Mouse (Mus musculus): ENCODE results near the gene Olfr807. TPM values are rescaled to one million over a fixed set of nuclear protein-coding genes. Genes with fewer than 3 reads are reported as not detected.

Gene Olfr807
- polyA plus RNA-seq (2015; fragmentation: Nextera tagmentation; extraction: Ambion mirVana): not detected in 2 replicates

DNA sequence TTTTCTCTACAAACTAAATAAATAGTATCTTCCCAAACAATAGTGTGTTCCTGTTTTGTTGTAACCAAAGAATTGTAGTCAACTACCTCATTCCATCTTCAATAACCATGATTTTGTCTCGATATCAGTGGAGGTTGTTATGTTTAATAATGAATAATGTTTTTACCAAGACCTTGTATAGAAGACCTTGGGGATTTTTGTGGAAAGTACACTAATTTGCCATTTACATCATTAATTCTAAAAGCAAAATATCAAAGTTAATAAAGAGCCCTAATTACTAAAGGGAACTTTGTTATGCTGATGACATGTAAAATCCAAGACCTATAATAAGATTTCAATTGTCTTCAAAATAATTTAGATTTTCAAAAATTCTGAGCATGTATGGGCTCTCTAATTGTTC, at the start of gene Olfr807:
Gene Olfr807 (minus strand): TSS at position 101 of the 400 bp plus-strand sequence.
- no peak for DNase-seq (ENCODE audit: low spot score)

DNA sequence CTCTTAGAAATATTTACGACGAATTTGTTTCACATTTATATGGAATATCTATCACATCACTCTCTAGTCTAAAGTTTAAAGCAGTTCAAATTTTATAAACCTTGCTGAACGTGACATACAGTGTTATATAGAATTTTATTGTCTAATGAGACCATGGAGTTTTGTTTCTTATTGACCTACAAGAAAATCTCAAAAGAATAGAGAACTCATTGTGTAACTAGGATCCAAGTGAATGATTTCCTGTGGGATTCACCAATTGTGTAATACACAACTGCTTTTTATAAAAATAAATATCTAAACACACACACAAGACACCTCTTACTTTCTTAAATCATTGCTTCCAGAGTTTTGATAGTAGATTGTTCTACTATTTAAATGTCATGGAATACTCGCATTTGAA, 46.7 kb upstream of the Olfr807 start, which contains the start of gene Olfr811:
Gene Olfr811 (minus strand): TSS at position 101 of the 400 bp plus-strand sequence.
- no peak for DNase-seq (ENCODE audit: low spot score)

- no peak for DNase-seq (ENCODE audit: low spot score)
Observed at GRCm38 (mm10) chr10:129794817-129795216, 37.2 kb upstream of the Olfr807 start, which contains the start of gene Olfr810. Olfr810 (minus strand) TSS chr10:129794917.

- no peak for DNase-seq (ENCODE audit: low spot score)
Observed at GRCm38 (mm10) chr10:129778123-129778522, 20.5 kb upstream of the Olfr807 start.

DNA sequence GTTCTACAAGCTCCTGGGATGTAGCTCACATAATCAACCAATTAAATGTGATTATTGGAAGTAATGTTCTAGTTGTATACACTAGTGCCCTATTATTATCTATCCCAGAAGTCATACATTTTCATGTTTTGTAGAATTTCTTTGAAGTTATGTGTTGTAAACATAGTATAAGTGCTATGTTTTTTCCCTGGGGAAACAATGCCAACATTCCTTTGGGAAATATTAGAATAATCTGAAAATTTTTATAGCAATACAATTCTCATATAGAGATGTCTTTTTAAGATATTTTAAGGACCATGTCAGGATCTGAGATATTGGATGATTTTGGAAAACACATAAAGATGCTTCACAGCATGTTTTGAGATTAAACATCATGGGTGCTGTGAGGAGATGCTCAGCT, 16.7 kb upstream of the Olfr807 start, which contains the start of gene Olfr809:
Gene Olfr809 (plus strand): TSS at position 301 of the 400 bp plus-strand sequence.
- no peak for DNase-seq (ENCODE audit: low spot score)

DNA sequence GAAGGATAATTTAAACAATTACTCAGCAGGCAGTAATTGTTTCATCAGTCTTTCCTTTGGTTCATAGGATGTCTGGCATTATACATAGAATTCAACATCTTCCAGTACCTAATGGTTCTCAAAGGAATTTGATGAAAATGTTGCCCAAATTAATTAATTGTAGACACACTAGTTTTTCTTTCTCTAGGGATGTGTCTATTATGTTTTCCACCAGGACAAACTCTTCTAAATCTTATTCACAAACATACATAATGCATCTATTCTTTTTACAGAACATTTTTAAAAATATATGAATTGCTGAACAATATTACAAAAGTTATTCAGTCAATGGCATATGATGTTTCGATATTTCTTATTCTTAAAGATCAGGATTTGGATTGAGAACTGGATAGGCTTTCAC, 7.6 kb upstream of the Olfr807 start, which contains the start of gene Olfr808:
Gene Olfr808 (plus strand): TSS at position 301 of the 400 bp plus-strand sequence.
- DNase-seq (ENCODE audit: low spot score): no peak

GRCm38 (mm10) chr10:129741821-129742220, 15.8 kb downstream of the Olfr807 start, which contains the start of gene Olfr806:
Olfr806 (minus strand) TSS chr10:129741921.
- DNase-seq (ENCODE audit: low spot score): no peak

GRCm38 (mm10) chr10:129729275-129729674, 28.3 kb downstream of the Olfr807 start, which contains the start of gene Olfr805:
Olfr805 (minus strand) TSS chr10:129729375.
- DNase-seq (ENCODE audit: low spot score): no peak

Small RNAs within 50 kb of the gene (microRNA-seq; reads per million reads assigned to microRNA genes)
- gene Gm24485 (ENCODE audit: borderline number of aligned reads): not detected

Other genes with a start within 250 kb of the Olfr807 start
- gene Olfr791, start 236.0 kb downstream of the Olfr807 start, polyA plus RNA-seq (2015; fragmentation: Nextera tagmentation; extraction: Ambion mirVana): not detected in 2 replicates
- not detected in 2 replicates for gene Olfr792, start 218.6 kb downstream of the Olfr807 start, polyA plus RNA-seq (2015; fragmentation: Nextera tagmentation; extraction: Ambion mirVana)
- gene Olfr794, start 190.1 kb downstream of the Olfr807 start, polyA plus RNA-seq (2015; fragmentation: Nextera tagmentation; extraction: Ambion mirVana): not detected in 2 replicates
- gene Olfr796, start 145.2 kb downstream of the Olfr807 start, polyA plus RNA-seq (2015; fragmentation: Nextera tagmentation; extraction: Ambion mirVana): not detected in 2 replicates
- not detected in 2 replicates for gene Olfr798, start 129.9 kb downstream of the Olfr807 start, polyA plus RNA-seq (2015; fragmentation: Nextera tagmentation; extraction: Ambion mirVana)
- gene Olfr799, start 120.3 kb downstream of the Olfr807 start, polyA plus RNA-seq (2015; fragmentation: Nextera tagmentation; extraction: Ambion mirVana): not detected in 2 replicates
- not detected in 2 replicates for gene Olfr800, start 100.1 kb downstream of the Olfr807 start, polyA plus RNA-seq (2015; fragmentation: Nextera tagmentation; extraction: Ambion mirVana)
- gene Olfr801, start 83.9 kb downstream of the Olfr807 start, polyA plus RNA-seq (2015; fragmentation: Nextera tagmentation; extraction: Ambion mirVana): not detected in 2 replicates
- gene Olfr802, start 69.6 kb downstream of the Olfr807 start, polyA plus RNA-seq (2015; fragmentation: Nextera tagmentation; extraction: Ambion mirVana): 0.05 and 0.09 TPM in 2 replicates
- not detected in 2 replicates for gene Olfr803, start 63.5 kb downstream of the Olfr807 start, polyA plus RNA-seq (2015; fragmentation: Nextera tagmentation; extraction: Ambion mirVana)
- gene Olfr804, start 54.6 kb downstream of the Olfr807 start, polyA plus RNA-seq (2015; fragmentation: Nextera tagmentation; extraction: Ambion mirVana): not detected in 2 replicates
- gene Olfr805, start 28.4 kb downstream of the Olfr807 start, polyA plus RNA-seq (2015; fragmentation: Nextera tagmentation; extraction: Ambion mirVana): not detected in 2 replicates
- not detected in 2 replicates for gene Olfr806, start 15.9 kb downstream of the Olfr807 start, polyA plus RNA-seq (2015; fragmentation: Nextera tagmentation; extraction: Ambion mirVana)
- gene Olfr808, start 7.7 kb upstream of the Olfr807 start, polyA plus RNA-seq (2015; fragmentation: Nextera tagmentation; extraction: Ambion mirVana): not detected in 2 replicates
- not detected in 2 replicates for gene Olfr809, start 16.8 kb upstream of the Olfr807 start, polyA plus RNA-seq (2015; fragmentation: Nextera tagmentation; extraction: Ambion mirVana)
- gene Olfr810, start 37.1 kb upstream of the Olfr807 start, polyA plus RNA-seq (2015; fragmentation: Nextera tagmentation; extraction: Ambion mirVana): not detected in 2 replicates
- gene Olfr811, start 46.6 kb upstream of the Olfr807 start, polyA plus RNA-seq (2015; fragmentation: Nextera tagmentation; extraction: Ambion mirVana): not detected in 2 replicates
- gene Olfr812, start 88.3 kb upstream of the Olfr807 start, polyA plus RNA-seq (2015; fragmentation: Nextera tagmentation; extraction: Ambion mirVana): not detected in 2 replicates
- gene Olfr813, start 97.6 kb upstream of the Olfr807 start, polyA plus RNA-seq (2015; fragmentation: Nextera tagmentation; extraction: Ambion mirVana): not detected in 2 replicates
- not detected in 2 replicates for gene Olfr814, start 122.1 kb upstream of the Olfr807 start, polyA plus RNA-seq (2015; fragmentation: Nextera tagmentation; extraction: Ambion mirVana)
- not detected in 2 replicates for gene Olfr815, start 148.1 kb upstream of the Olfr807 start, polyA plus RNA-seq (2015; fragmentation: Nextera tagmentation; extraction: Ambion mirVana)
- not detected in 2 replicates for gene Olfr816, start 157.8 kb upstream of the Olfr807 start, polyA plus RNA-seq (2015; fragmentation: Nextera tagmentation; extraction: Ambion mirVana)
- not detected in 2 replicates for gene Olfr818, start 191.3 kb upstream of the Olfr807 start, polyA plus RNA-seq (2015; fragmentation: Nextera tagmentation; extraction: Ambion mirVana)
- gene Olfr819, start 209.5 kb upstream of the Olfr807 start, polyA plus RNA-seq (2015; fragmentation: Nextera tagmentation; extraction: Ambion mirVana): not detected in 2 replicates
- not detected in 2 replicates for gene Olfr247, start 218.3 kb upstream of the Olfr807 start, polyA plus RNA-seq (2015; fragmentation: Nextera tagmentation; extraction: Ambion mirVana)
- not detected in 2 replicates for gene Gm10310, start 227.3 kb upstream of the Olfr807 start, polyA plus RNA-seq (2015; fragmentation: Nextera tagmentation; extraction: Ambion mirVana)

Measured in thymus, postnatal 0 days (tissue).